Mouse (Mus musculus) kidney, postnatal 10 days (tissue): Measurements from ENCODE around the gene Lrrc2.

ENCODE experiments used
- DNase-seq: peaks from one replicate; pipeline ENCODE4 v3.0.0; 2021; ENCODE audit warnings: mixed read lengths

The Lrrc2 gene

DNA sequence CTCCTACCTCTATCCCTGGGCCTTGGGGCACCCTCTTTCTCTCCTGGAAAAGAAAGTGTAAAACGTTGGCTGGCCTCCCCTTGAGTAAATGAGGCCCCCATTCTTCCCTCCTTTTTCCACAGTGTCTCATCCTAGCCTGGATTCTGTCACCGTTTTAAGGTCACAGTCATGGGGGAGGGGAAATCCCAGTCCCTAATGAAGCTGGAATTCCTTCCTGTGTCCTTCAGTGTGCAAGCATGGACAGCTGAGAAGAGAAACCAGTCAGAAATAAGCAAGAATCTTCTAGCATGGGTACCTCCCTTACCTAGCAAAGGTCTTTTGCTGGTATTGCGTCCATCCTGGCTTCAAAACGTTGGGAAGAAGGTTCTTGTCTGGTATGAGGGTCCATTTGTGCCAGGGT lies 37.8 kb downstream of the Lrrc2 start:
- DNase-seq = no peak

DNA sequence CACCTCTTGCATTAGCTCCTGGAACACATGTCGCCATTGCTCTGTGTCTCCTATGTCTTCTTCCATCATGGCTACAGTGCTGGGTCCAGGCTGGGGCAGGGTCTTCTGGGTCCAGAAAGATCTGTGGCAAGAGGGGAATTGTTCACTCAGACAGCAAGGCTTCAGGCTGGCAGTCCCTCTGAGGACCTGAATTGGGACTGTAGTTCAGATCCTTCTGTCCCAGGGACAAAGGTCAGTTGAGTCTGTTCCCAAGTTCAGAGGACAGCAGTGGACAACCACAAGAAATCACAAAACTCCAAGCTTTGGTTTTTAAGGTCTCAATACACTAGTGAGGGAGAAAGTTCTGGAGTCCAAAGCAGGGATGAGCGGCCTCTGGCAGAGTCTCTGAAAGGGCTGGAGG lies 38.2 kb downstream of the Lrrc2 start:
- no peak for DNase-seq

DNA sequence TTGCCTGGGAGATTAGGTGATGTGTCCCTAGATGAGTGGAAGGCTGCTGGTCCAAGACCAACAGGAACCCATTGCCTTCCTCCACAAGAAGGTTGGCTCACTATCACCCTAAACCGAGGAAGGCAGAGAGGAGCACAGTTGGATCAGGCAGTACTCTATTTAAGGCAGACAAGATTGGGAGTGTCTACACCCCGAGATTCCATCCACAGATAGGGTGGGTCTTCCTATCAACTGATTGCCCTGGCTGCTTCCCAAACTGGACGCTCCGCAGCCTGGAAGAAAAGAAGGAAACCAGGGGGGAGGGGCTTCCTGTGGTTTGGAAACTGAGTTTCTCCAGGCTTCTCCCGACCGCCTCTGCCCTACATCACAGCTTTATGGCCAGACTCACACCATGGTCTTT lies 38.9 kb downstream of the Lrrc2 start, which contains the start of gene Rtp3:
TSS of gene Rtp3 (minus strand) at position 380 of the 400 bp plus-strand sequence.
- DNase-seq = peak; percentile 73

DNA sequence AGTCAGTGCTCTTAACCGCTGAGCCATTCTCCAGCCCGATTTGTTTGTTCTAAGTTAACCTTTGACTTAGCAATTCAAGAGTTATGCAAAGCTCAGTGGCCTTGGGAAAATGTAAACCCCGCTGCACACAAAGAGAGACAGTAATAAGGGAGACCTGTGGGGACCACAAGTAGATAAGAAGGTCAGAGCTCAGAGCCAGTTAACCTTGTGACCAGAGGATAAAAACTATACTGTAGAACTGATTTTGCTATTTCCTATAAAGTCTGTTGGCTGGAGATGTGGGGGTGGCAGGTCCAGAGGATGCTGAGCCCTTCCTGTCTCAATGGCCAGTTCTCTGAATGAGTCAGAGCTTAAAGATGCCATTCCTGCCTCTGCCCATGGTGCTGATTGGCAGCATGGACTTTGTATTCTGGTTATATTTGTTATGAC lies 42.0 kb downstream of the Lrrc2 start:
- DNase-seq = peak; percentile 45

DNA sequence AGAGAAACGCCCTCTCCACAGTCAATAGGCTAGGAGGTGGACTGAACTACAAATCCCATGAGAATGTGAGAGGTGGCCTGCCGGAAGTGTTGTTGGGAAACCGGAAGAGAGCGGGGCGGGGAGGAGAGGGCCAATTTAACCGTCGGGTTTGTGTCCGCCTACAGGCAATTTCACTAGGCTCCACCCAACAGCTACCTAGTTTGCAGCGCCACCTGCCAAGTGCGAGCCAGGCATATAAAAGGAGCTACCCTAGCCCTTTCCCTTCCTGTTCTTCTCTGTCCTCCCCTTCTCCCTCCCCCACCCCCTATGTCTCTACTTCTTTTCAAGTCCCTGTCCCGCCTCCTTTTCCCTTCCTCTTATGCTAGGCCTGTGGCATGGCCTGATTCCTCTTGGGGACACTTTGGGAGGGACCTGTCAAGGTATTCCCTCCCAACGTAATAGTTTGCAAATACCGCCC lies 43.4 kb downstream of the Lrrc2 start:
- peak; percentile 84 for DNase-seq

DNA sequence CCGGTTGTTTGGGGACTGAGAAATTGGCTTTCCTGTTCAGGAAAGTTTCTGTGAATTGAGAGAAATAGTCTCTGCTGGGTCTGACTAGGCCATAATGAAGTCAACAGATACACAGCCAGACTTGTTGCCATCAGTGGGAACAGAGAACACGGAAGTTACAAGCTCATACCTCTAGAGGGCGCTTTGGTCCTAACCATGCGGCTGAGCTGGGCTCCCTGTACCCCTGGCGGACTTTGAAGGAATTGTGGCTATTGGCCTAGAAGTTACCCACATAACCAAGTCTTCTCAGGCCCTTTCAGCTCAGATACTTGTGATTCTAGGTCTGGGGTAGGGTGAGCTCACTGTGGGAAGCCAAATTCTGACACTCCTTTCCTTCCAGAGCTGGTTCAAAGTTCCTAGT lies 45.9 kb downstream of the Lrrc2 start:
- DNase-seq = peak; percentile 87

DNA sequence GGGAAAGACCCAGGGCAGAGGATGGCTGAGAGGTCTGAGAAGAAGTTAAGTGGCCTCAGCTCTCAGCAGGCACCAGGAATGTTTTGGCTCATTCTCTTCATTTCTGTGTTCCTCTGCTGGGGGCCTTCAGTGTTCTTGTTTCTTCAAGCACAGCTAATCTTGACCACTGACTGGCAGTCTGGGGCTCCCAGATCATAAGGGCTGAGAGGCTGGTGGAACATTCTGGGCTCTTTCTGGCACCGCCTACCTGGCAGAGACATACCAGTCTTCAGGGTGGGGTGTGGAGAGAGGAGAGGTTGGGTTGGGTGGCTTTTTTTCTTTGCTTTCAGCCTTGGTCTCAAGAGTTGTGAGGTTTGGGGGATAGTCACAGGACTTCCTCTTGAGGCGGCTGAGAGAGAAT lies 47.7 kb downstream of the Lrrc2 start:
- DNase-seq = no peak

DNA sequence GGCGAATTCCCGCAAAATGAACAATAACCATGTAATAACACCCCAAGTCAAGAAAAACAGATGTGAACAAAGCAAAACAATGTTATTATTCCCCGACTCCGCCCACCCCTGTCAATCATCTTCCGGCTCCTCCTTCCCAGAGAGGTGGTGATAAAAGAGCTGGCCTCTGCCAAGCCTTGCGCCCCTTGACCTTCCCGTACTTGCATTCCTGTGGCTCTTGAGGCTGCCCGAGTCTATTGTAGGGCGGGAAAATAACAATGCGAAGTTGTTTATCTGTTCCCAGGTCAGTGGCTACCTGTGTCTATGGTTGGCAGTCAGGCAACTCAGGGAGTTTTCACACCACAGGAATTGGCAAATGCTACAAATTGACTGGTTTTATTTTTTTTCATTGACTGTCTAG lies 48.5 kb downstream of the Lrrc2 start:
- DNase-seq = peak; percentile 57

DNA sequence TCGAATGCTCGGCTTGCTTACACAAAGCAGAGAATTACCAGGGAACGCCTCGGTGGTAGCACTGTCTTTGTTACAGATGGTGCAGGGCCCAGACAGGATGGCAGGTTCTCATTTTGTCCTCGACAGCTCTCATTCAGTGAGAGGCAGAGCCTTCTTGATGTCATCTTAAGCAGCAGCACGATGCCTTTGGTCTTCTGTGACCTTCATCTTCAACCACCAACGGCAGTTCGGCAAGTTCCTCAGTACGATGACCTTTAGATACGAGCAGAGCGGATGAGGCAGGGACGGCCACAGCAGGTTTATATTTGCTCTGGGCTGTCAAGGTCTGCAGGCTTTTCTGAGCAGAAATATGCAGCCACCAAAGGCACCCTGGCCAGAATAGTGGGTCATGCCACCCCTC lies 50.3 kb downstream of the Lrrc2 start:
- DNase-seq = no peak

DNA sequence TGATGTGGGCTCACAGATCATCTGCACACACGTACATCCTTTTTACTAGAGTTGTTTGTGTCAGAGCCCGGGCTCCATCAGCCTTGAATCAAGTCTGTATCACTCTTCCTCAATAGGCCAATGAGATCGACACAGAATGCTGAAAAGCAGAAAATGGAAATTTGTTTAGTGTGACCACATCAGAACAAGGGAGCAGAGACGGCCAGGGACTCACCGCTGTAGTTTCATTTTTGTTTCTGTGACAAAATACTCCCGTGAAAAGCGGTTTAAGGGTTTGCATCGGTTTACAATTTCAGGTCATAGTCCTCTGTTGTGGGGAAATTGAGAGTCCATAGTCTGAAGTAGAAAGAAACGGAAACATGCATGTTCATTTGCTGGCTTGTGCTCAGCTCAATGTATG lies 51.9 kb downstream of the Lrrc2 start:
- no peak for DNase-seq

DNA sequence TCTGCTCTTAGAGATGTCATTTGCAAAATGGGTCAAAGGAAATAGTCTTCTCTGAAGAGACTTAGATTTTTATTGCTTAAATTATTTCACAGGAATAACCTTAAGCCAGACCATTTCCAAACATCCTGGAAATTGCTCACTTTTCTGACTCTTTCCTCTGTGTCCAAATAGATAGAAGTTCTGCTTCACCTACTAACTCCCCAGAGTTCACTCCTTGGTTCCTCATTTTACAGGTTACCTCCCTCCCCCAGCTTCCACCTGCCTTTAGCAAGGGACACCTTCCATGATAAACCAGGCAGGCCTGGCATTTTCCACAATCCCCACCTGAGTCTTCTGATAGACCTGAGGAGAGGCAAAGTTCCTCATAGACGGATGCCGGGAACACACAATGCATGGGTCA lies 55.2 kb downstream of the Lrrc2 start:
- no peak for DNase-seq

DNA sequence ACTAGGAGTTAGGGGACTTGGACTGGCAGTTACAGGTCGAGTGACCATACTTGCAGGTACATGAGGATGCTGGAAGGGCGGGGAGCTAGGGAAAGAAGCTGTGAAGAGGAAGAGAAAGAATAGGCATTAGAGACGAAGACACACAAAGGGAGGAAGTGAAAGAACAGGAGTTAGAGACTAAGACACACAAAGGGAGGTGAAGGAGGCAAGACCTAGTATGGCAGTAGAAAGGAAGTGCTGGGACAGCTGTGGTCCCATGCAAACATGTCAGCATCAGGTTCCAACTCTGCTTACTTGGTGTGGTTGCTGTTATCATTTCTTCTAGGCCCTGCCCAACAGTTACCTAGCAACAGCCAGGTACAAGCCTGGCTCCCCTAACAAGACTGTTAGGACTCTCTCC lies 58.4 kb downstream of the Lrrc2 start:
- no peak for DNase-seq

DNA sequence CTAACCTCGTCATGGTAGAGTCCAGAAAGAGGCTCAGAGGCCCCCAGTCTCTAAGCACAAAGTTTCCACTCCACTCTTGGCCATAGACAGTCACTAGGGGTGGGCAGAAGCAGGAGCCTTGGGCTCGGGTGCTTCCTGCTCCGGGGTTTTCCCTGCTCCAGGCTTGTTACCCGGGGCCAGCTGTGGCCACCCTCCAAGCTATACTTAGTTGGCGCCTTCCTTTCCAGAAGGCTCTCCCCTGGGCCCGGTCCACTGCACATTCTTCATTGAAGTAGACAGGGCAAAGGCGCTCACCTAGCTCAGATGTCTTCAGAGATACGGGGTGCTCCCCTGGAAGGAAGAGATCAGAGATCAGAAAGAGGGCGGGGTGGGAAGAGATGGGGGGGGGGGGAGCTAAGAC lies 60.2 kb downstream of the Lrrc2 start:
- DNase-seq = peak; percentile 28

DNA sequence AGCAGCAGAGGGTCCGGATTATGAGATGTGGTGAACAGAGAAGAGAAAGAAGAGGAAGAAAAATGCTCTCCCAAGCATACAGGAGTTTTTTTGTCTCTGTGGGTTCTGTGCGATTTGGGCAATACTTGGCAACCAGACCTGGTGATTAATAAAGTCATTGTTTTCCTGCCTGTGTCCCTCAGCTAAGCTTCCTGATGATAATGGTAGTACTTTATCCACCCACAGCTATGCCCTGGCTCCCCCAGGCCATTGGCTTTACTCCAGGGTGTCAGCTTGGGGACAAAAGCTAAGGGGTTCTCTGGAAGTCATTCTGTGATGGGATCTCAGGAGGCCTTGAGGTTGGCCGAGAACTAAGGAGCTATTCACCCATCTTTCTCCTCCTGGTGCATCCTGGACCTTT lies 60.7 kb downstream of the Lrrc2 start:
- no peak for DNase-seq

DNA sequence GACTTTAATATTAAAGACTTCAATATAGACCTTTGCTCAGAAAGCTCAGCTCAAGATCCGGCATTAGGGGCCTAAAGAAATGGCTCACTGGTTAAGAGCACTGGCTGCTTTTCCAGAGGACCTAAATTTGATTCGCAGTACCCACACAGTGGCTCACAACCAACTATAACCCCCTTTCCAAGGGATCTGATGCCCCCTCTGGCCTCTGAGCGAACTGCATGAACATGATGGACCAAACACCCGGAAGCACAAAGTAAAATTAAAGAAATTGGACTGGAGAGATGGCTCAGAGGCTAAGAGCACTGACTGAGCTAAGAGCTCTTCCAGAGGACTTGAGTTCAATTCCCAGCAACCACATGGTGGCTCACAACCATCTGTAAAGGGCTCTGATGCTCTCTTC lies 64.3 kb downstream of the Lrrc2 start:
- DNase-seq = no peak

DNA sequence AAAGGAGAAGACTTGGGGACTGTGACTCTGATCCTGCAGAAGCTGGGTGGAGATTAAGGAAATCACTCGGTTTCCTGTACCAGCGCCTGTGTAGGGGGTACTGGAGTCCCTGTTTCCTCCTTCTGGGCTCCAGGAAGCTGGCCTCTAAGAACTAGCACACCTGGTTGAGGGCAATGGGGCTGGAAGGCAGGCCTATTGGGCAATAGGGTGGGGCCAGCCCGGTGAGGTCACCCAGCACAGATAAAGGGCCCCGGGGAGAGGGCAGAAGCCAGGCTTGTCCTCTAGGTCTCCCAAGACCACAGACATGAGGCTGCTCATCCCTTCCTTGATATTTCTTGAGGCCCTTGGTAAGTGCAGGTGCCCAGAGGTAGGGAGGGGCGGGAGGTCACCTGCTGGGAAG lies 67.7 kb downstream of the Lrrc2 start, which contains the start of gene Ltf:
TSS of gene Ltf (plus strand) at position 250 of the 400 bp plus-strand sequence.
- DNase-seq = no peak

DNA sequence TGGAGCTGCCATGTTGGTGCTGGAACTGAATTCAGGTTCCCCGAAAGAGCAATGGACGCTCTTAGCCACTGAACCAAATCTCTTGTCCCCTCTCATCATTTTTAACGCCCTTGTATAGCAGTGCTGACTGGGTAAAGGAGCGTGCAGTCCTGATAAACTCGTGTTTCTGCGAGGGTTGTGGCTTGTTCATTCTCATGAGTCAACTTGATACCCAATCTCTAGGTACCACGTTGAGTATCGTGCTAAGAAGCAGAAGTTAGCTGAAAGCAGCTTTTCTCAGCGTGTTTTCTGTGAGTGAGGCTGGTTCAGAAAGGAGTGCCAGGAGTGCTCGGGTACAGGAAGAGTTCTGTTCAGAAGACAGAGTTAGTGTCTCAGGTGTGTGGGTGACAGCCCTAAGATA lies 75.4 kb downstream of the Lrrc2 start:
- DNase-seq = no peak
